11 mouse cellular contexts compared by ENCODE assay signal in genomic region chr1:165701562-165701961, GRCm38 (mm10). TPM values are rescaled to one million over a fixed set of nuclear protein-coding genes. Genes with fewer than 3 reads are reported as not detected.
A peak's percentile ranks its signal among the peaks of the same experiment; 100 is the strongest.
DNase-seq lines count a peak whose midpoint lies in the region; ATAC-seq and TF ChIP-seq lines count a peak whose summit lies in the region.
"Had no signal": no experiment of that assay in that cellular context is flagged by ENCODE, and none has a peak within 500 bp of the region (broad histone marks: within the 10 kb centered on the region; RNA-seq: fewer than 3 reads in every experiment).

No protein-coding gene starts in this region.

- ATAC-seq in heart, embryonic 12.5 days (ENCODE audit: insufficient number of reproducible peaks, low FRiP score), result no peak
- no peak for ATAC-seq in lung, postnatal 0 days
- no peak for ATAC-seq in limb, embryonic 12.5 days (ENCODE audit: insufficient number of reproducible peaks, insufficient read depth, low FRiP score, low TSS enrichment, low read depth)
- no peak for ATAC-seq in stomach, embryonic 15.5 days (ENCODE audit: insufficient read depth, low FRiP score, low read depth)

- TF ChIP-seq CTCF in lung, postnatal 0 days (IDR thresholded peaks at IDR 0.05), result no peak
- no peak for TF ChIP-seq CTCF in lung, adult 2 months (IDR thresholded peaks at IDR 0.05; ENCODE audit: insufficient read depth, low read length)

- no peak for TF ChIP-seq EP300 in lung, postnatal 0 days (IDR thresholded peaks at IDR 0.05)

- whole genome bisulfite sequencing in heart, embryonic 12.5 days, result 17% methylated on average over 9 of the region's 9 CpGs
- WGBS in lung, postnatal 0 days, result 34% methylated on average over 9 of the region's 9 CpGs
- 46% methylated on average over 9 of the region's 9 CpGs for WGBS in lung, adult 2 months
- 9% methylated on average over 9 of the region's 9 CpGs for WGBS in limb, embryonic 12.5 days
- 46% methylated on average over 9 of the region's 9 CpGs for WGBS in stomach, embryonic 15.5 days

- peaks cover 20% of the 10 kb centered on the region for H3K36me3 ChIP-seq in heart, embryonic 12.5 days
- no peaks in the 10 kb centered on the region for H3K36me3 ChIP-seq in lung, postnatal 0 days (ENCODE audit: insufficient read depth, low read length)
- no peaks in the 10 kb centered on the region for H3K36me3 ChIP-seq in limb, embryonic 12.5 days
- H3K36me3 ChIP-seq in stomach, embryonic 15.5 days, result no peaks in the 10 kb centered on the region

- H3K4me3 ChIP-seq in heart, embryonic 12.5 days, result peak overlapping the region; percentile 32
- no peak overlapping the region for H3K4me3 ChIP-seq in lung, postnatal 0 days (ENCODE audit: low read depth, low read length)
- no peak overlapping the region for H3K4me3 ChIP-seq in lung, adult 2 months (replicated peaks; ENCODE audit: extremely low read depth, low read depth, low read length)
- no peak overlapping the region for H3K4me3 ChIP-seq in limb, embryonic 12.5 days (replicated peaks)
- H3K4me3 ChIP-seq in stomach, embryonic 15.5 days (replicated peaks), result no peak overlapping the region
- H3K4me3 ChIP-seq: layer of hippocampus, adult 2 months had no signal

- H3K9me3 ChIP-seq in heart, embryonic 12.5 days (replicated peaks), result no peaks in the 10 kb centered on the region
- no peaks in the 10 kb centered on the region for H3K9me3 ChIP-seq in lung, postnatal 0 days (ENCODE audit: low read length)
- H3K9me3 ChIP-seq in limb, embryonic 12.5 days, result no peaks in the 10 kb centered on the region
- no peaks in the 10 kb centered on the region for H3K9me3 ChIP-seq in stomach, embryonic 15.5 days

- TF ChIP-seq POLR2A in lung, adult 2 months (IDR thresholded peaks at IDR 0.05; ENCODE audit: borderline replicate concordance, extremely low read depth, low read depth, low read length), result no peak

- peak overlapping the region; percentile 67 for H3K4me2 ChIP-seq in heart, embryonic 12.5 days
- H3K4me2 ChIP-seq in lung, postnatal 0 days (replicated peaks; ENCODE audit: low read depth, low read length), result peak overlapping the region; percentile 44
- H3K4me2 ChIP-seq in limb, embryonic 12.5 days, result peak overlapping the region; percentile 56; the same call in 1 of the 2 replicates
- H3K4me2 ChIP-seq in stomach, embryonic 15.5 days, result peak overlapping the region; percentile 45
- H3K4me2 ChIP-seq: hindbrain, embryonic 14.5 days had no signal

- peak overlapping the region; percentile 95 for H3K27ac ChIP-seq in heart, embryonic 12.5 days (ENCODE audit: poor library complexity, severe bottlenecking)
- H3K27ac ChIP-seq in lung, postnatal 0 days (ENCODE audit: low read length), result no peak overlapping the region
- no peak overlapping the region for H3K27ac ChIP-seq in limb, embryonic 12.5 days
- H3K27ac ChIP-seq in stomach, embryonic 15.5 days, result no peak overlapping the region
- H3K27ac ChIP-seq: hindbrain, embryonic 14.5 days; layer of hippocampus, adult 2 months had no signal

- DNase-seq in heart, adult 18-20 months, result no peak
- DNase-seq in lung, postnatal 0 days (ENCODE audit: low spot score), result no peak
- no peak for DNase-seq in lung, adult 2 months
- no peak for DNase-seq in layer of hippocampus, adult 11-12 months (ENCODE audit: low spot score)
- no peak for DNase-seq in frontal cortex, postnatal 14 days (ENCODE audit: low spot score in 2 of 2)
- DNase-seq: cerebellum, postnatal 36 days had no signal

- peak overlapping the region; percentile 68 for H3K9ac ChIP-seq in heart, embryonic 12.5 days
- no peak overlapping the region for H3K9ac ChIP-seq in lung, postnatal 0 days (replicated peaks; ENCODE audit: low read depth)
- no peak overlapping the region for H3K9ac ChIP-seq in limb, embryonic 12.5 days (replicated peaks)
- H3K9ac ChIP-seq in stomach, embryonic 15.5 days, result no peak overlapping the region
- H3K9ac ChIP-seq: hindbrain, embryonic 14.5 days had no signal

- no peaks in the 10 kb centered on the region for H3K27me3 ChIP-seq in heart, embryonic 12.5 days (replicated peaks)
- no peaks in the 10 kb centered on the region for H3K27me3 ChIP-seq in lung, postnatal 0 days (replicated peaks; ENCODE audit: insufficient read depth, low read length)
- H3K27me3 ChIP-seq in limb, embryonic 12.5 days, result peaks cover 35% of the 10 kb centered on the region
- no peaks in the 10 kb centered on the region for H3K27me3 ChIP-seq in stomach, embryonic 15.5 days (replicated peaks)

- peaks cover 94% of the 10 kb centered on the region for H3K4me1 ChIP-seq in heart, embryonic 12.5 days (replicated peaks)
- peaks cover 14% of the 10 kb centered on the region for H3K4me1 ChIP-seq in lung, postnatal 0 days (ENCODE audit: insufficient read depth, low read depth, low read length)
- peaks cover 28% of the 10 kb centered on the region for H3K4me1 ChIP-seq in lung, adult 2 months (ENCODE audit: control insufficient read depth, insufficient read depth, low read length)
- H3K4me1 ChIP-seq in limb, embryonic 12.5 days (replicated peaks), result peaks cover 39% of the 10 kb centered on the region
- peaks cover 43% of the 10 kb centered on the region for H3K4me1 ChIP-seq in stomach, embryonic 15.5 days

RNA-seq across cellular contexts. Expression of gene Rcsd1, which starts 8.0 kb away (rescaled TPM):
- 113 and 122 TPM in 2 replicates for polyA plus RNA-seq in heart, embryonic 12.5 days (2016; fragmentation: Nextera tagmentation; extraction: Ambion mirVana)
- 10 to 100 TPM; 66.6 to 67.6 TPM for total RNA-seq in heart, adult 18-20 months (2021)
- polyA plus RNA-seq in lung, postnatal 0 days (2015; fragmentation: Nextera tagmentation; extraction: Ambion mirVana), result 49.6 and 54.4 TPM in 2 replicates
- polyA plus RNA-seq in lung, adult 2 months (2012; rRNA removed), result 33.9 and 40.9 TPM in 2 replicates
- 10.8 and 13.4 TPM in 2 replicates for polyA plus RNA-seq in limb, embryonic 12.5 days (2016; fragmentation: Nextera tagmentation; extraction: Ambion mirVana)
- polyA plus RNA-seq in stomach, embryonic 15.5 days (2015; fragmentation: Nextera tagmentation; extraction: Ambion mirVana), result 42.4 and 43.1 TPM in 2 replicates
